Mouse (Mus musculus) C2C12 (cell line): Measurements from ENCODE around the gene Gtf2i. TPM values are rescaled to one million over a fixed set of nuclear protein-coding genes. Genes with fewer than 3 reads are reported as not detected.
"Not testable (repeated sequence)": the region's sequence is repeated elsewhere in the genome, so short reads cannot be mapped to it uniquely, and the experiment has no call there.

ENCODE experiments used
- H3K27me3 ChIP-seq: one replicate; pipeline ENCODE4 v1.6.1; 2011; ENCODE audit not compliant: control insufficient read depth, insufficient read depth, insufficient read length
- H3K36me3 ChIP-seq: one replicate; pipeline ENCODE4 v1.6.1; 2011; ENCODE audit not compliant: control insufficient read depth, insufficient read depth
- H3K4me3 ChIP-seq: one replicate; pipeline ENCODE4 v1.5.1; 2011; ENCODE audit warnings: mild to moderate bottlenecking, control low read depth; ENCODE audit not compliant: poor library complexity, insufficient read depth, severe bottlenecking
- H3K79me2 ChIP-seq: one replicate; pipeline ENCODE4 v1.6.1; 2011; ENCODE audit not compliant: control insufficient read depth, insufficient read depth
- H3K79me3 ChIP-seq: one replicate; pipeline ENCODE4 v1.6.1; 2011; ENCODE audit warnings: low read depth, control low read depth
- H3ac ChIP-seq: one replicate; pipeline ENCODE3; 2011; ENCODE audit warnings: low read depth; ENCODE audit not compliant: control insufficient read depth, insufficient read length
- CEBPB ChIP-seq: IDR thresholded peaks from one replicate; pipeline ENCODE4 v1.6.1; 2011; ENCODE audit warnings: low read depth, mild to moderate bottlenecking, control low read depth, moderate library complexity
- CTCF ChIP-seq: IDR thresholded peaks from one replicate; pipeline ENCODE4 v1.5.1; 2011; ENCODE audit not compliant: control insufficient read depth, insufficient read depth, insufficient read length
- FOSL1 ChIP-seq: IDR thresholded peaks from one replicate; pipeline ENCODE4 v1.8.0; 2011; ENCODE audit warnings: mild to moderate bottlenecking, low read length; ENCODE audit not compliant: poor library complexity, insufficient read depth, severe bottlenecking
- MAX ChIP-seq: IDR thresholded peaks from one replicate; pipeline ENCODE4 v1.6.1; 2011; ENCODE audit warnings: mild to moderate bottlenecking, control low read depth
- MYOD1 ChIP-seq: IDR thresholded peaks from one replicate; pipeline ENCODE4 v1.6.1; 2011; ENCODE audit warnings: low read depth; ENCODE audit not compliant: control insufficient read depth, insufficient read length
- MYOG ChIP-seq: IDR thresholded peaks from one replicate; pipeline ENCODE4 v1.6.1; 2011; ENCODE audit not compliant: control insufficient read depth, insufficient read length; ENCODE audit errors: extremely low read depth
- USF1 ChIP-seq: IDR thresholded peaks from one replicate; pipeline ENCODE4 v1.6.1; 2011; ENCODE audit warnings: low read depth, mild to moderate bottlenecking, control low read depth, moderate library complexity
- long read RNA-seq, 2 experiments: library from polyadenylated mRNA; unstranded; transcript quantifications; one replicate each; pipeline ENCODE4 v2.0.0; 2019 to 2020
- polyA plus RNA-seq: library from polyadenylated mRNA; unstranded; fragments of >200 nt; fragmentation: generic; extraction: Trizol; gene quantifications from one replicate; pipeline ENCODE4 v1.2.1, GENCODE M21; 2012; ENCODE audit warnings: missing spikeins

The Gtf2i gene
- 75.9 TPM for polyA plus RNA-seq
- long read RNA-seq, experiment 1, full-length matches to known transcripts, result 1 of 25 reads
- long read RNA-seq, experiment 1, partial matches to known transcripts, result 12 of 25 reads
- long read RNA-seq, experiment 1, other reads (novel, unspliced or antisense), result 12 of 25 reads
- long read RNA-seq, experiment 2, full-length matches to known transcripts, result 41 of 172 reads
- long read RNA-seq, experiment 2, partial matches to known transcripts, result 63 of 172 reads
- long read RNA-seq, experiment 2, other reads (novel, unspliced or antisense), result 68 of 172 reads

DNA sequence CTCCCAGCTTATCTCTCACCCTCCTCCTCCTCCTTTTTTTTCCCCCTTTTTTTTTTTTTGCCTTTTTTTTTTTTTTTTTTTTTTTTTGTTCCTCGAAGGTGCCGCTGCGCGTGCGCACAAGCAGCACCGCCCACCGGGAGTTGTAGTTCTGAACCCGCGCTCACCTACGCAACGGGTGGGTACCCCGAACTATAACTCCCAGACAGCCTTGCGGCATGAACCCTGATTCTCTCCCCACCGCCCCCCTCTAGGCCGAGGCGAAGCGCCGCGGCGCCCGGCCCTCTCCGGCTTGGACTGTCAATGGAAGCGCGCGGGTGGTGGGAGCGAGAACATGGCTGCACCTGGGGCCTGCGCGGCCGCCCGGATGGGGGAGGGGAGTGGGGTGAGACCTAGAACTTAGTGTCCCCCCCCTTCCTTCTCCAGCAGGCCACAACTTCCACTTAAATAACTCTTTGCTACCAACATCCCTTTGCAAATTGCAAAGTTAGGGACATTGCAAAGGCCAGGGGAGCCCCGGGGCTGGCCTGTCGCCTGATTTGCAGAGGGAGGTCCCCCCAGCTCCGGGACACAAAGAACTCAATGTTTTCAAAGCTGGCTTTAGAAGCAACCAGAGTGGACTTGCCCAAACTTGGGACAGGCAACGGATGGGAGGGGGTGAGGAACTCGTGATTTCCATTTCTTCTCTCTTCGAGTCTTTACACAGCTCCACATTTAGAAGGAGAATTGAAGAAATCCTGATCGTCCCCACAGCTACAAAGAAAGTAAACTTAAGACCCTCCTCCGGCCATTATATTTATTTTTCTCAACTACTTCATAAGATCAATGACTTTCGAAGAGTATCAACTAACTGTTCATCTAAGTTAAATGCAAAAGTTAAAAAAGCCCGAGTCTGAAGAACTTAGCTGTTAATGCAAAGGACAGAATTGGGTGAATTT is at the start of gene Gtf2i:
TSS of gene Gtf2i (minus strand) at position 73 of the 935 bp plus-strand sequence.
- Histone ChIP-seq H3K79me2 (peaks cover 44% of the 10 kb centered on the region), H3ac (peak within 1 kb of the TSS; percentile 69), H3K36me3 (peaks cover 15% of the 10 kb centered on the region), H3K27me3 (no peaks in the 10 kb centered on the region), H3K4me3 (peak within 1 kb of the TSS; percentile 82), H3K79me3 (peaks cover 34% of the 10 kb centered on the region)
- TF ChIP-seq MYOD1, result no peak
- TF ChIP-seq FOSL1, result no peak
- no peak for TF ChIP-seq MAX
- no peak for TF ChIP-seq CEBPB
- no peak for TF ChIP-seq USF1
- TF ChIP-seq MYOG, result no peak
- TF ChIP-seq CTCF, result no peak

DNA sequence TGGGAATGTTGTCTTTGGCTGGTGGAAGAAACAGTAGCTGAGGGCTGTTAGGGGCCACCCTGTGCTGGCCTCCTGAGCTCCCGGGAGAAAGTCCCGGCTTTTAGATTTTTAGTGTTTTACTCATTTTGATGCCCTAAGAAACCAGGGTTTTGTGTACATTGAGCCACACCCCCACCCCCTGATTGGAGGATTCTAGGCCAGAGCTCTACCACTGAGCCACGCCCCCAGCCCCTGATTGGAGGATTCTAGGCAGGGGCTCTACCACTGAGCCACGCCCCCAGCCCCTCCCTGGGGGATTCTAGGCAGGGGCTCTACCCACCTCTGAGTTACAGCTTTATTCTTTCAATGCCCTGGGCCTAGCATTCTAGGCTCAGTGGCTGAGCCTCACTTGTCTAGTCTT is 44.5 kb upstream of the Gtf2i start:
- Histone ChIP-seq H3K36me3 (peaks cover 31% of the 10 kb centered on the region), H3ac (no peak overlapping the region), H3K79me2 (no peaks in the 10 kb centered on the region), H3K27me3 (no peaks in the 10 kb centered on the region), H3K4me3 (no peak overlapping the region), H3K79me3 (no peaks in the 10 kb centered on the region)
- TF ChIP-seq MAX (no peak), USF1 (no peak), CEBPB (no peak), MYOG (no peak), CTCF (no peak), MYOD1 (no peak), FOSL1 (no peak)

GRCm38 (mm10) chr5:134355372-134355771 is 40.8 kb upstream of the Gtf2i start:
- H3K79me2 ChIP-seq, H3ac ChIP-seq, H3K4me3 ChIP-seq, H3K79me3 ChIP-seq, H3K27me3 ChIP-seq: not testable (repeated sequence)
- H3K36me3 ChIP-seq, result peaks cover 18% of the 10 kb centered on the region

DNA sequence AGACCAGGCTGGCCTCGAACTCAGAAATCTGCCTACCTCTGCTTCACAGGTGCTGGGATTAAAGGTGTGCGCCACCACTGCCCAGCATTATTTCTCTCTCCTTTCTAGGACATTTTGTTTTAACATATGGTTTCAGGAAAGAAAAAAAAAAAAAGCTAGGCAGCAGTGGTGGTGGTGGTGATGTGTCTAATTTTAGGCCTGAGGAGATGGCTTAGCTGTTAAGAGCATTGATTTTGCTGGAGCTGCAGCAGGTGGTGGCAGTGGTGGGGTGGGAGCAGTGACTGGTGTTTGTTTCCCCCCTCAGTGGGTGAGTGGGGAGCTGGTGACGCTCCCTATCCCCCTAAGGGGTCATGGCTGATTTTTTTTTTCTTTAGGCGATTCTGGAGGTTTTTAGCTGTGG is 38.6 kb upstream of the Gtf2i start:
- Histone ChIP-seq H3K36me3 (peaks cover under 1% of the 10 kb centered on the region), H3ac (no peak overlapping the region), H3K79me2 (no peaks in the 10 kb centered on the region), H3K79me3 (no peaks in the 10 kb centered on the region), H3K27me3 (no peaks in the 10 kb centered on the region), H3K4me3 (no peak overlapping the region)
- TF ChIP-seq CTCF (no peak), MAX (no peak), FOSL1 (no peak), CEBPB (no peak), MYOG (no peak), USF1 (no peak), MYOD1 (no peak)

DNA sequence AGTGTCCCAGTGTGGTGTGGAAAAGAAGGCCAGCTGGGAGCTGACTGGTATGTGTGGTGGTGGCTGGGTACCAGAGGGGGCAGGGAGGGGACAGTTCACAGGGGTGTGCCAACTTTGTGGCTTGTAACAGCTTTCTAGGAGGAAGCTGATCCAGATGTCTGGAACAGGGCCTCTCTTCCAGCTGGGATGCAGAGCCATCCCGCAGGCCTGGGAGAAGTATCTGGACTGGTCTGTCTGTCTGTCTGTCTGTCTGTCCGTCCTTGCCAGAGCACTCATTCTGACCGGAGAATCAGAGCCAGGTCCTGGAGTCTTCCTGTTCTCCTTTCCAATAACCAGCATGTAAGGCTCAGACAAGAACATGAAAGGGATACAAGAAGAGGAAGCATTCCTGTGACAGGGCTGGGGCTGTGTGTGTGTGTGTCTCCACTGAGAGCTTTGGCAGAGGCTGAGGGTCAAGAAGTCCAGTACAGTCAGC is 38.0 kb upstream of the Gtf2i start:
- TF ChIP-seq MYOD1, result no peak
- no peak for TF ChIP-seq FOSL1
- no peak for TF ChIP-seq CTCF
- TF ChIP-seq USF1, result no peak
- TF ChIP-seq MYOG, result no peak
- no peak for TF ChIP-seq CEBPB
- TF ChIP-seq MAX, result no peak
- Histone ChIP-seq H3K27me3 (no peaks in the 10 kb centered on the region), H3K79me3 (no peaks in the 10 kb centered on the region), H3ac (no peak overlapping the region), H3K4me3 (no peak overlapping the region), H3K36me3 (no peaks in the 10 kb centered on the region), H3K79me2 (no peaks in the 10 kb centered on the region)

- peak overlapping the region; percentile 53 for H3ac ChIP-seq
- no peaks in the 10 kb centered on the region for H3K79me2 ChIP-seq
- H3K79me3 ChIP-seq, result no peaks in the 10 kb centered on the region
- no peak for TF ChIP-seq MAX
- TF ChIP-seq MYOG, result no peak
- TF ChIP-seq CEBPB, result no peak
- no peak for TF ChIP-seq USF1
- TF ChIP-seq FOSL1, result no peak
- TF ChIP-seq CTCF, result no peak
- no peak for TF ChIP-seq MYOD1
- no peak overlapping the region for H3K4me3 ChIP-seq
- no peaks in the 10 kb centered on the region for H3K27me3 ChIP-seq
- H3K36me3 ChIP-seq, result no peaks in the 10 kb centered on the region
Measured at GRCm38 (mm10) chr5:134350660-134351059, 36.1 kb upstream of the Gtf2i start.
